Mouse (Mus musculus): ENCODE results near the gene Hist1h2bg.
"Not testable (repeated sequence)": the region's sequence is repeated elsewhere in the genome, so short reads cannot be mapped to it uniquely, and the experiment has no call there.

The Hist1h2bg gene

GRCm38 (mm10) chr13:23562699-23563462, 8.3 kb upstream of the Hist1h2bg start:
- no peak for DNase-seq (ENCODE audit: low spot score)

- DNase-seq (ENCODE audit: low spot score): no peak
Observed at GRCm38 (mm10) chr13:23564482-23564881, 6.7 kb upstream of the Hist1h2bg start.

GRCm38 (mm10) chr13:23570261-23571021, 755 bp upstream of the Hist1h2bg start:
- not testable (repeated sequence) for DNase-seq (ENCODE audit: low spot score)

- DNase-seq (ENCODE audit: low spot score): not testable (repeated sequence)
Observed at GRCm38 (mm10) chr13:23571504-23572217, 465 bp downstream of the Hist1h2bg start.

GRCm38 (mm10) chr13:23572218-23573033, 1.2 kb downstream of the Hist1h2bg start:
- no peak for DNase-seq (ENCODE audit: low spot score)

GRCm38 (mm10) chr13:23573034-23573897, 2.1 kb downstream of the Hist1h2bg start:
- DNase-seq (ENCODE audit: low spot score): not testable (repeated sequence)

- DNase-seq (ENCODE audit: low spot score): peak; percentile 75
Observed at GRCm38 (mm10) chr13:23573898-23574524, 2.8 kb downstream of the Hist1h2bg start, which contains the start of the genes Hist1h2bf and Hist1h2ad. Gene Hist1h2bf (minus strand): TSS chr13:23574196. Gene Hist1h2ad (plus strand): TSS chr13:23574381.

- DNase-seq (ENCODE audit: low spot score): not testable (repeated sequence)
Observed at GRCm38 (mm10) chr13:23574546-23575170, 3.5 kb downstream of the Hist1h2bg start.

- no peak for DNase-seq (ENCODE audit: low spot score)
Observed at GRCm38 (mm10) chr13:23575271-23575851, 4.2 kb downstream of the Hist1h2bg start, which contains the start of gene Hist1h3d. Gene Hist1h3d (plus strand): TSS chr13:23575763.

- DNase-seq (ENCODE audit: low spot score): not testable (repeated sequence)
Observed at GRCm38 (mm10) chr13:23575864-23576313, 4.7 kb downstream of the Hist1h2bg start.

- DNase-seq (ENCODE audit: low spot score): no peak
Observed at GRCm38 (mm10) chr13:23576351-23576881, 5.2 kb downstream of the Hist1h2bg start.

GRCm38 (mm10) chr13:23576906-23577639, 5.9 kb downstream of the Hist1h2bg start:
- DNase-seq (ENCODE audit: low spot score): no peak

GRCm38 (mm10) chr13:23577835-23578234, 6.6 kb downstream of the Hist1h2bg start:
- DNase-seq (ENCODE audit: low spot score): no peak

GRCm38 (mm10) chr13:23581408-23582218, 10.4 kb downstream of the Hist1h2bg start, which contains the start of gene Hist1h4d:
Gene Hist1h4d (plus strand): TSS chr13:23581598.
- DNase-seq (ENCODE audit: low spot score): peak; percentile 91

- no peak for DNase-seq (ENCODE audit: low spot score)
Observed at GRCm38 (mm10) chr13:23582219-23583056, 11.2 kb downstream of the Hist1h2bg start.

Data from ovary, postnatal 36 days (tissue).